10 mouse cellular contexts compared by ENCODE assay signal in the genomic region with DNA sequence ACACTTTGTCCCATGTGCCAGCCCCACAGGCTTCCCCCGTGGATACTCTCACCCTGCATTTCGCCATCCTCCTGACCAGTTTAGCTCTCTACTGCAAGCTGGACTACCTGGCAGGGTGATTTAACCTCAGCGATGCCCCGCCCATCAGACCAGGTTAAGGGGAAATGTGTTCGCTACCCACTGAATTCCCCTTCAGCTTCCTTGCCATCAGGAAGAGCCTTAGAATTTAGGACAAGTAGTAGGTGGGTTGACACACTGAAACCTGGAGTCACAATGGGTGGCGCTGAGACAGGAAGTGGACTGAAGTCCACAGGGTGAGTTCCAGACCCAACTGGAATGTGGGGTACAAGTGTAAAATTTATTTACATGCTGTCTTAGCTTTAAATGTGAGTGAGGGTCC. TPM values are rescaled to one million over a fixed set of nuclear protein-coding genes. Genes with fewer than 3 reads are reported as not detected.
DNase-seq lines count a peak whose midpoint lies in the region; ATAC-seq and TF ChIP-seq lines count a peak whose summit lies in the region.
"Had no signal": no experiment of that assay in that cellular context is flagged by ENCODE, and none has a peak within 500 bp of the region (broad histone marks: within the 10 kb centered on the region; RNA-seq: fewer than 3 reads in every experiment).

TSS of gene Alox8 (minus strand) at position 101 of the 400 bp plus-strand sequence.

- H3K4me2 ChIP-seq in heart, embryonic 15.5 days = peak within 1 kb of the TSS; percentile 68
- H3K4me2 ChIP-seq in forebrain, embryonic 16.5 days (ENCODE audit: low read length) = peak within 1 kb of the TSS; percentile 49

- no peaks in the 10 kb centered on the region for H3K36me3 ChIP-seq in heart, embryonic 15.5 days
- no peaks in the 10 kb centered on the region for H3K36me3 ChIP-seq in ES-Bruce4 (ENCODE audit: control insufficient read depth, insufficient read depth, low read length, poor library complexity, severe bottlenecking)
- H3K36me3 ChIP-seq in forebrain, embryonic 16.5 days (ENCODE audit: control insufficient read depth, insufficient read depth) = no peaks in the 10 kb centered on the region
- H3K36me3 ChIP-seq in midbrain, embryonic 10.5 days = no peaks in the 10 kb centered on the region
- H3K36me3 ChIP-seq: G1E had no signal

- no peaks in the 10 kb centered on the region for H3K9me3 ChIP-seq in heart, embryonic 15.5 days (replicated peaks)
- H3K9me3 ChIP-seq in ES-Bruce4 (replicated peaks; ENCODE audit: control insufficient read depth, insufficient read depth, low read length, poor library complexity, severe bottlenecking) = no peaks in the 10 kb centered on the region
- no peaks in the 10 kb centered on the region for H3K9me3 ChIP-seq in forebrain, embryonic 16.5 days (ENCODE audit: control insufficient read depth, low read length)
- H3K9me3 ChIP-seq in midbrain, embryonic 10.5 days (replicated peaks) = no peaks in the 10 kb centered on the region
- H3K9me3 ChIP-seq: G1E had no signal

- TF ChIP-seq EP300 in ES-Bruce4 (IDR thresholded peaks at IDR 0.05; ENCODE audit: insufficient read depth, low read depth, low read length) = no peak

- ATAC-seq in heart, embryonic 15.5 days (replicated peaks; ENCODE audit: insufficient number of reproducible peaks, insufficient read depth, low FRiP score, low read depth) = no peak
- no peak for ATAC-seq in forebrain, embryonic 16.5 days
- ATAC-seq in megakaryocyte-erythroid progenitor cell, adult 5-6 weeks (replicated peaks; ENCODE audit: low FRiP score, low TSS enrichment, poor library complexity, severe bottlenecking) = no peak

- H3K27me3 ChIP-seq in heart, embryonic 15.5 days = peaks cover 35% of the 10 kb centered on the region
- H3K27me3 ChIP-seq in ES-Bruce4 (ENCODE audit: control insufficient read depth, insufficient read depth, low read length, poor library complexity, severe bottlenecking) = no peaks in the 10 kb centered on the region
- peaks cover 17% of the 10 kb centered on the region for H3K27me3 ChIP-seq in forebrain, embryonic 16.5 days (replicated peaks; ENCODE audit: control insufficient read depth, insufficient read depth, low read length)
- H3K27me3 ChIP-seq in midbrain, embryonic 10.5 days (ENCODE audit: low read depth, poor library complexity, severe bottlenecking) = peaks cover 48% of the 10 kb centered on the region

- intact Hi-C loops in gastrocnemius, postnatal 36 days (cut with DNase I) = no loop called here

- H3K4me1 ChIP-seq in heart, embryonic 15.5 days (replicated peaks) = peaks cover 12% of the 10 kb centered on the region
- no peaks in the 10 kb centered on the region for H3K4me1 ChIP-seq in ES-Bruce4 (ENCODE audit: control insufficient read depth, insufficient read depth, low read length)
- peaks cover 6% of the 10 kb centered on the region for H3K4me1 ChIP-seq in forebrain, embryonic 16.5 days (replicated peaks; ENCODE audit: control insufficient read depth, insufficient read depth, low read length)
- peaks cover 14% of the 10 kb centered on the region for H3K4me1 ChIP-seq in midbrain, embryonic 10.5 days

- DNase-seq in heart, adult 9 months (ENCODE audit: low spot score in 2 of 2) = no peak
- DNase-seq in midbrain, embryonic 10.5 days (ENCODE audit: low spot score) = no peak
- no peak for DNase-seq in gastrocnemius, postnatal 36 days
- no peak for DNase-seq in frontal cortex, postnatal 25 days (ENCODE audit: low spot score in 2 of 2)
- DNase-seq: cerebellum, adult 8-10 months had no signal

- TF ChIP-seq POLR2A in ES-Bruce4 (IDR thresholded peaks at IDR 0.05; ENCODE audit: insufficient read depth, low read length) = no peak

- H3K27ac ChIP-seq in heart, embryonic 15.5 days = no peak within 1 kb of the TSS
- no peak within 1 kb of the TSS for H3K27ac ChIP-seq in ES-Bruce4 (ENCODE audit: insufficient read depth, low read length)
- H3K27ac ChIP-seq in forebrain, embryonic 16.5 days (ENCODE audit: low read length) = no peak within 1 kb of the TSS
- H3K27ac ChIP-seq in midbrain, embryonic 10.5 days (replicated peaks) = peak within 1 kb of the TSS; percentile 38; the same call in 1 of the 2 replicates

- H3K4me3 ChIP-seq in heart, embryonic 15.5 days = peak within 1 kb of the TSS; percentile 37
- peak within 1 kb of the TSS; percentile 7; the same call in 1 of the 2 replicates for H3K4me3 ChIP-seq in ES-Bruce4 (ENCODE audit: low read depth, low read length)
- H3K4me3 ChIP-seq in forebrain, embryonic 16.5 days (replicated peaks; ENCODE audit: low read length) = peak within 1 kb of the TSS; percentile 30
- peak within 1 kb of the TSS; percentile 45 for H3K4me3 ChIP-seq in midbrain, embryonic 10.5 days

- 34% methylated on average over 6 of the region's 6 CpGs for WGBS in heart, embryonic 15.5 days
- WGBS in forebrain, embryonic 16.5 days = 22% methylated on average over 6 of the region's 6 CpGs
- 27% methylated on average over 6 of the region's 6 CpGs for WGBS in midbrain, embryonic 10.5 days

- no peak for TF ChIP-seq CTCF in ES-Bruce4 (IDR thresholded peaks at IDR 0.05; ENCODE audit: low read depth, low read length)

- peak within 1 kb of the TSS; percentile 36; the same call in 1 of the 2 replicates for H3K9ac ChIP-seq in heart, embryonic 15.5 days
- no peak within 1 kb of the TSS for H3K9ac ChIP-seq in ES-Bruce4 (ENCODE audit: low read depth, poor library complexity, severe bottlenecking)
- peak within 1 kb of the TSS; percentile 35; the same call in 1 of the 2 replicates for H3K9ac ChIP-seq in forebrain, embryonic 16.5 days (replicated peaks; ENCODE audit: low read depth, low read length)

RNA-seq across cellular contexts. Expression of gene Alox8, which starts in this region (rescaled TPM):
- polyA plus RNA-seq in heart, embryonic 15.5 days (2015; fragmentation: Nextera tagmentation; extraction: Ambion mirVana) = 1.9 and 2.1 TPM in 2 replicates
- polyA plus RNA-seq in ES-Bruce4 (2011; ENCODE audit: insufficient read depth, insufficient read length, low read depth, missing spikeins) = not detected in 2 replicates
- 0.29 TPM in 1 of 2 replicates, not detected in the other for polyA plus RNA-seq in forebrain, embryonic 16.5 days (2015; fragmentation: Nextera tagmentation; extraction: Ambion mirVana)
- 0.04 and 0.06 TPM in 2 replicates for polyA plus RNA-seq in midbrain, embryonic 10.5 days (2016; fragmentation: Nextera tagmentation; extraction: Ambion mirVana)
- total RNA-seq in gastrocnemius, postnatal 36 days (2021) = not detected
- not detected in 2 replicates for total RNA-seq in megakaryocyte-erythroid progenitor cell, adult 5-6 weeks (2014; fragmentation: Nextera tagmentation)
- not detected in 2 replicates for total RNA-seq in megakaryocyte-erythroid progenitor cell, adult 5-6 weeks (2017)
- polyA plus RNA-seq: G1E had no signal
